Mouse (Mus musculus) limb, embryonic 14.5 days (tissue): Measurements from ENCODE around the gene Kmt2d. TPM values are rescaled to one million over a fixed set of nuclear protein-coding genes. Genes with fewer than 3 reads are reported as not detected.

Experiments
- ATAC-seq: fragments of 200-750 bp; cut with Nextera tagmentation; 2 replicates; pipeline ENCODE4 v1.8.0; 2017; ENCODE audit warnings: low read depth, moderate number of reproducible peaks, moderate TSS enrichment; ENCODE audit not compliant: low FRiP score
- DNase-seq: peaks from one replicate; pipeline ENCODE4 v3.0.0-alpha.2; 2015; ENCODE audit warnings: low spot score
- H3K27ac ChIP-seq: fragments of 300-500 bp; sonication (generic); replicated peaks from 2 replicates; pipeline ENCODE4 v1.5.1; 2014; ENCODE audit warnings: low read depth, mild to moderate bottlenecking, low read length, moderate library complexity, mixed read lengths
- H3K27me3 ChIP-seq: fragments of 300-500 bp; sonication (generic); 2 replicates; pipeline ENCODE4 v1.6.1; 2014; ENCODE audit warnings: low read length, mixed read lengths; ENCODE audit not compliant: control insufficient read depth, insufficient read depth
- H3K36me3 ChIP-seq: fragments of 300-500 bp; sonication (generic); 2 replicates; pipeline ENCODE4 v1.6.1; 2014; ENCODE audit warnings: mild to moderate bottlenecking, low read length, moderate library complexity, mixed read lengths; ENCODE audit not compliant: control insufficient read depth, insufficient read depth
- H3K4me1 ChIP-seq: fragments of 300-500 bp; sonication (generic); 2 replicates; pipeline ENCODE4 v1.6.1; 2014; ENCODE audit warnings: antibody characterized with exemption, low read length, mixed read lengths; ENCODE audit not compliant: control insufficient read depth, insufficient read depth
- H3K4me2 ChIP-seq: fragments of 300-500 bp; sonication (generic); replicated peaks from 2 replicates; pipeline ENCODE4 v1.6.1; 2014; ENCODE audit warnings: low read depth, mild to moderate bottlenecking, low read length, moderate library complexity; ENCODE audit not compliant: severe bottlenecking
- H3K4me3 ChIP-seq: fragments of 300-500 bp; sonication (generic); replicated peaks from 2 replicates; pipeline ENCODE4 v1.5.1; 2014; ENCODE audit warnings: low read length
- H3K9ac ChIP-seq: fragments of 300-500 bp; sonication (generic); 2 replicates; pipeline ENCODE4 v1.6.1; 2014; ENCODE audit warnings: mild to moderate bottlenecking, low read depth, low read length, moderate library complexity; ENCODE audit not compliant: severe bottlenecking
- H3K9me3 ChIP-seq: fragments of 300-500 bp; sonication (generic); 2 replicates; pipeline ENCODE4 v1.6.1; 2016; ENCODE audit warnings: low read length; ENCODE audit not compliant: control insufficient read depth
- POLR2A ChIP-seq: fragments of 200-500 bp; IDR thresholded peaks from 2 replicates; pipeline ENCODE4 v1.8.0; 2012; ENCODE audit warnings: inconsistent platforms, mild to moderate bottlenecking, moderate library complexity, borderline replicate concordance; ENCODE audit not compliant: insufficient read depth, insufficient read length; ENCODE audit errors: extremely low read depth
- WGBS: fragments of 180-500 bp; shearing (Covaris S2); extraction: QIAGEN DNeasy Blood & Tissue Kit; methylation state at CpG from one replicate; pipeline ENCODE4 v1.1.7; 2014; 5-methylcytosine and 5-hydroxymethylcytosine counted together
- polyA plus RNA-seq, 2 experiments: library from polyadenylated mRNA; depleted of rRNA in 1 of 2; stranded (reverse) in 1 of 2; unstranded in 1 of 2; fragments of >200 nt; fragmentation: Nextera tagmentation in 1 of 2; extraction: Ambion mirVana in 1 of 2; gene quantifications; 2 replicates each; pipeline versions ENCODE4 v1.2.1 to v1.2.3; 2012 to 2014

Gene Kmt2d
- polyA plus RNA-seq, 2 experiments: 16.7 to 27.1 TPM

DNA sequence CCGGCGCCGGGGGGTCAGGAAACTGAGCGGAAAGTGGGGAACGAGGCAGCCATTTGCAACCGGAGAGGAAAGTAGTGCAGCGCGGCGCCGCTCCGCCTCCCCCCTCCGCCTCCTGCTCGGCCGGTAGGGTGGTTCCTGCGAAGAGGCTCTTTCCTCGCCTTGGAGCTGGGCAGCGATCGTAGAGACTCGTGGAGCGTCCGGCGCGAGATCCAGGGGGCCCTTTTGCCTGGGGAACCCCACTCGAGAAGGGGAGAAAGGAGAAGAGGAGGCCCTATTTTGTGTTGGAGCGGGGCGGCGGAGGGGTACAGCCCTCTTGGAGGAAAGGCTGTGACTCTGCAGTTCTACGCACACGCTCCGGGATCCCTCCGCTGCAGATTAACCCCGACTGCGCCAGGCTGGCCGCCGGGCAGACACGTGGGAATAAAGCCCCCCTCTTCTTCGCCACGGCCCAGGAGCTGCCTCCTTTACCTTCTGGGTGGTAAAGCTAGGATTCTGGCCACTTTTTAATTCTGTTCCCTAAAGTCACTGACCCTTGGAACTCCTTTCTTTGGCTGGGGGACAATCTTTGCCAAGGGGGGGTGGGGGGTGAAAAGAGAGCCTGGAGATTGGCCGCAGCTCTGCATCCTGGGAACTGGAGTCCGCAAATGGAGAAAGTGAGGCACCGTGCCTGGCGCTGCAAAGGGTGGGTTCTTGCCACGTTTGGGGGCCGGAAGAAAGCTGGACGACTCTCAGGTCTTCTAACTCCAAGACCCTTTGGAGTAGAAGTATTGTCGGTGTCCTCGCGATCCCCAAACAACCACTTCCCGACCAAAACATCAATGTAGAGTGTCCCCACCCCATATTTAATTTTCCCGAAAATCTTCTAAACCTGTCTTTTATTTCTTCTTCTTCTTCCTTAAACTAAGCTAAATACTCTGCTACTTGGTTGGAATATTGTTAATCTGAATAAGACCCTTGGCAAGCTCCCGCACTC is 1.2 kb upstream of the Kmt2d start:
- WGBS: under 1% methylated on average over 45 of the region's 51 CpGs
- ATAC-seq: peak; percentile 85
- Histone ChIP-seq H3K9me3 (no peaks in the 10 kb centered on the region), H3K9ac (peak overlapping the region; percentile 95), H3K4me3 (peak overlapping the region; percentile 64), H3K4me2 (peak overlapping the region; percentile 97), H3K27me3 (no peaks in the 10 kb centered on the region), H3K36me3 (no peaks in the 10 kb centered on the region), H3K27ac (peak overlapping the region; percentile 99), H3K4me1 (peaks cover 25% of the 10 kb centered on the region)
- TF ChIP-seq POLR2A: peak; percentile 55; the same call in 1 of the 2 replicates
- peak; percentile 97 for DNase-seq

DNA sequence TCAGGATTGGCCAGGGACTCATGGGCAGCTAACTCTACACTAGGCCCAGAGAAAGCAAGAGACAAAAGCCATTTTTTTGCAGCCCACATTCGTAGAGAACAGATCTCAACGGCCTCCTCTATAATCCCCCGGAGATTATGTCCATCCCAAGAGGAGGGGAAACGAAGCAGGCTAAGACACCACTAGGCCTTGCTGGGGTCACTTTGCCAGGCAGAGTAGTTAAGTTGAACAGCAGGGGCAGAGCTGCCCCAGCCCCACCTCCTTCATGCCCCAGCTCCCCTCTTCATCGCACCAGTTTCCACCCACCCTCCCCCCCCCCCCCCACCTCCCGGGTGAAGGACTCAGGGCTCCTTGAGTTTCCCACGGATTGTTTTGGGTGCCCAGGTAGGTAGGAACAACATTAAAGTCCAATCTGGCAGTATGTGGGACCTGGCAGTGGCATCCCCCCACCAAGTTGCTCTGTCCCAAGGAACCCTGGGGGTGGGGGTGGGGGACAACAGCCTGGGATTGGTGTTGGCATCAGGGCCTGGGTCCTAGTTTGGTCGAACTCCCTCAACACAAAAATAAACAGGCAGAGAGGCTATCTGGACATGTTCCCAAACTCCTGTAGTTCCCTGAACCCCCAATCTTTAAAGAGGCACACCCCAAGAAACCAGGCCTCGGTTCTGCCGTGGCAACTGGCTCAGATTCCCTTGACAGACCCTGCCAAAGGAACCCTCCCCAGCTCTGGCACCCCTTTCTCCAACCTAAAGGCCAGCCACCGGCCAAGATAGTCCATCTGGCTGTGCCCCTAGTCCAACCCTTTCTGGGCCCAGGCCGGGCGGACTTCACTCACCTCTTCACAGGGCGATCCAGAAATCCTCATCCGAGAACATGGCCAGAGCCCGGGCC is 580 bp downstream of the Kmt2d start:
- WGBS: under 1% methylated on average over 15 of the region's 16 CpGs
- H3K27me3 ChIP-seq: no peaks in the 10 kb centered on the region
- no peak for TF ChIP-seq POLR2A

DNA sequence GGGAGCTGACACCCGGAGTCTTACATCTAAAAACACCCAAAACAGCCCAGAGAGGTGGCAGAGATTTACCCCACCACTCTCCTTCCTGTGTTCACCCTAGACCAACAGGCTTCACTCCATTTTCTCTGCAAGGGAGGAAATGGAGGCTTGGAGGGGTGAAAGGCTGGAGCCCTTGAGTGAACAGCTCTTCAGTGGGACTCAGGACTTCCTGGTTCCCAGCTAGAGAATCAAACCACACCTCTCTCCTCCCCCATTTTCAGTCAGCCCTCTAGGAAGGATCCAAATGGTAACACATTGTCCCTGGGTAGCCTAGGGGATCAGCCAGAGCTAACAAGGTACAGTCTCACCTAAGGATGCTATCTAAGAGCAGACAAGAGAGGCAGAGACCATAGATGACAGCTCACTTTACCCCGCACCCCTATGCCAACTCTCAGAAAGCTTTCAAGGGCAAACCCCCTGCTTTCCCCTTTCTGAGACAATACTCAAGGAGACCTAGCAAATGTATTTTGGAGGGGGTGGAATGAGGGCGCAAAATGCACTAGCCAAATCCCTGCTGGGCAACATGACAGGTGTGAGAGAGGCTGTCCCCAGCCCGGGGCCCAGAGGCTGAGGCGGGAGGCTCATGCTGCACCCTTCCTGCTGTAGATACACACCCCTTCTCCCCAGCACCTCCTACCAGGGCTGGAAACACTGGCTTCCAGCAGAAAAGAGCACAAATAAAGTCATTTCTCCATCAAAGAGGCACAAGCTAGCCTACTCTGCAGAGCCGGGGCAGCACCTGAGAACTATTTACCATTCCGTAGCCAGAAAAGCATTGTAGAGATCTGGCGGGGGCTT is 1.4 kb downstream of the Kmt2d start:
- H3K36me3 ChIP-seq: peaks cover 22% of the 10 kb centered on the region
- peak overlapping the region; percentile 95 for H3K9ac ChIP-seq
- peaks cover 25% of the 10 kb centered on the region for H3K4me1 ChIP-seq
- H3K27ac ChIP-seq: no peak overlapping the region
- WGBS: 11% methylated on average over 8 of the region's 8 CpGs
- no peaks in the 10 kb centered on the region for H3K9me3 ChIP-seq
- DNase-seq: no peak
- peak overlapping the region; percentile 64 for H3K4me3 ChIP-seq
- H3K27me3 ChIP-seq: no peaks in the 10 kb centered on the region
- H3K4me2 ChIP-seq: peak overlapping the region; percentile 97
- ATAC-seq: no peak
- TF ChIP-seq POLR2A: no peak

More for the DNA sequence above, 580 bp downstream of the Kmt2d start:
- Histone ChIP-seq H3K27ac (peak overlapping the region; percentile 99), H3K4me2 (peak overlapping the region; percentile 97), H3K4me1 (peaks cover 25% of the 10 kb centered on the region), H3K36me3 (peaks cover 13% of the 10 kb centered on the region), H3K9me3 (no peaks in the 10 kb centered on the region), H3K4me3 (peak overlapping the region; percentile 64), H3K9ac (peak overlapping the region; percentile 95)
- DNase-seq (no peak), ATAC-seq (no peak)

DNA sequence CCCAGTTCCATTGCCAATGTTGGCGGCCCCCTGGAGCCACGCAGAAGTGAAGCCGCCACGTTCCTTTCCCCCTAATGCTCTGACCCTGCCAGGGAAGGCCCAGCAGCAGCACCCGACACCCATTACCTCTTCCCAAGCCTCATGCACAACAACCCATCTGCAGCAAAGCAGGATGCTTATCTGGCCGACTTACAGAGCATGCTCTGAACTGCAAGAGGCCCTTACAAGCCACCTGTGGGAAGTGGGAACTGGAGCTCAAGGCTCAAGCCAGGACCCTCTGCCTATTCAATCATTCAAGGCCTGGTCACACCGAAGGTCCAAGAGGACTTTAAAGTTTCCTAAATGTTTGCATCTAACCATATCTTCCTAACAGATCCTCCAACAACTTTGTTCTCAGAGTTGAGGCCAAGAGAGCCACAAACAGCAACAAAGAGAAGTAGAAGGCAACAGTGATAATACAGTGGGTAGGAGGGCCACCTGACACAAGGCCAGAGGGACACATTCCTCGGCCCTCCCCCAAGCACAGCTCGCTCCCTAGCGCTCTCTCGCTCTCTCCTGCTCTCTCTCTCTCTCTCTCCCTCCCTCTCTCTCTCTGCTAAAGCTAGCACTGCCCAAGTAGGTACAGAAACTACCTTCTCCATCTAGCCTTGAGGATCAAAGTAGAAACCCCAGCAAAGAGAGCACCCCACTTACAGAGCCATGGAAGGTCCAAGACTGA is 2.5 kb downstream of the Kmt2d start:
- no peak for TF ChIP-seq POLR2A
- 0 out of 2 replicates have a peak overlapping the region, but pooled peaks have one; percentile 1 for H3K27ac ChIP-seq
- H3K4me3 ChIP-seq: peak overlapping the region; percentile 64
- H3K36me3 ChIP-seq: peaks cover 32% of the 10 kb centered on the region
- H3K27me3 ChIP-seq: no peaks in the 10 kb centered on the region
- 32% methylated on average over 11 of the region's 11 CpGs for WGBS
- ATAC-seq (no peak), DNase-seq (no peak)
- peaks cover 25% of the 10 kb centered on the region for H3K4me1 ChIP-seq
- H3K4me2 ChIP-seq: peak overlapping the region; percentile 97
- no peaks in the 10 kb centered on the region for H3K9me3 ChIP-seq
- peak overlapping the region; percentile 95 for H3K9ac ChIP-seq
